Mouse (Mus musculus) neural tube, embryonic 11.5 days (tissue): ENCODE measurements around the gene Idnk. TPM values are rescaled to one million over a fixed set of nuclear protein-coding genes. Genes with fewer than 3 reads are reported as not detected.

ENCODE experiments used
- ATAC-seq: fragments of 200-750 bp; cut with Nextera tagmentation; 2 replicates; pipeline ENCODE4 v1.8.0; 2017; ENCODE audit warnings: moderate number of reproducible peaks, mild to moderate bottlenecking, moderate TSS enrichment, moderate library complexity; ENCODE audit not compliant: insufficient read depth, low FRiP score, low TSS enrichment
- DNase-seq: peaks from one replicate; pipeline ENCODE4 v3.0.0-alpha.2; 2015; ENCODE audit warnings: low spot score
- H3K27ac ChIP-seq: fragments of 300-500 bp; sonication (generic); 2 replicates; pipeline ENCODE4 v1.5.1; 2014; ENCODE audit warnings: low read depth, mild to moderate bottlenecking, low read length
- H3K27me3 ChIP-seq: fragments of 300-500 bp; sonication (generic); 2 replicates; pipeline ENCODE4 v1.6.1; 2014; ENCODE audit warnings: mild to moderate bottlenecking, low read length, mixed read lengths; ENCODE audit not compliant: control insufficient read depth, insufficient read depth
- H3K36me3 ChIP-seq: fragments of 300-500 bp; sonication (generic); 2 replicates; pipeline ENCODE4 v1.6.1; 2014; ENCODE audit warnings: mild to moderate bottlenecking, low read length, moderate library complexity, mixed read lengths; ENCODE audit not compliant: control insufficient read depth, insufficient read depth
- H3K4me1 ChIP-seq: fragments of 300-500 bp; sonication (generic); 2 replicates; pipeline ENCODE4 v1.6.1; 2014; ENCODE audit warnings: low read length, mixed read lengths; ENCODE audit not compliant: control insufficient read depth, insufficient read depth
- H3K4me2 ChIP-seq: fragments of 300-500 bp; sonication (generic); 2 replicates; pipeline ENCODE4 v1.6.1; 2014; ENCODE audit warnings: low read depth, mild to moderate bottlenecking, moderate library complexity
- H3K4me3 ChIP-seq: fragments of 300-500 bp; sonication (generic); 2 replicates; pipeline ENCODE4 v1.5.1; 2014; ENCODE audit warnings: low read depth, low read length
- H3K9ac ChIP-seq: fragments of 300-500 bp; sonication (generic); 2 replicates; pipeline ENCODE4 v1.6.1; 2014; ENCODE audit warnings: mild to moderate bottlenecking, low read length
- H3K9me3 ChIP-seq: fragments of 300-500 bp; sonication (generic); 2 replicates; pipeline ENCODE4 v1.6.1; 2016; ENCODE audit warnings: low read length; ENCODE audit not compliant: control insufficient read depth
- WGBS: fragments of 180-500 bp; shearing (Covaris S2); extraction: QIAGEN DNeasy Blood & Tissue Kit; methylation state at CpG from one replicate; pipeline ENCODE4 v1.1.7; 2014; 5-methylcytosine and 5-hydroxymethylcytosine counted together
- polyA plus RNA-seq: library from polyadenylated mRNA; unstranded; fragments of >200 nt; fragmentation: Nextera tagmentation; extraction: Ambion mirVana; gene quantifications from 2 replicates; pipeline ENCODE4 v1.2.1, GENCODE M21; 2014

Gene Idnk
- polyA plus RNA-seq, 1 experiment from 2014 or later: 54.4 TPM

DNA sequence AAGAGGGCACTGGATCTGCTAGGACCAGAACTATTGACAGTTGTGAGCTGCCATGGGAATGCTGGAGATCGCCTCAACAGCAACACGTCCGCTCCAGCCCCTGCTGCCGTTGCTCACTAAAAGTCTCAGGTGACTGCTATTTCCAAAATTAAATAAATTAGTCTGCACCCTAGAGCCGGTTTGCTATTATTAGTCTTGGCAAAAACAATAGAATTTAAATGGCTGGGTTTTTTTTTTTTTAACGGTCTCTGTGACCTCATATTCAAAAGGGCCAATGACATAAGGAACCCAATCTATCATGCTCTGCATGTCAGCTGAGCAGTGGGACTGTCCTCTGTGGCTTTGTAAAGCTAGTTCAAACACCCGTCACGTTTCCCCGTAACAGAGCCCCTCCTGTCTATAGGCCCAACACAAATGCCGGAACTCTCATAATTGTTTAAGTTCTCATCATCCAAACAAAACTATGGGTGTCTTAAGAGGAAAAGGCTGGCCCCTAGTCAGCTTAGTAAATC lies 34.6 kb upstream of the Idnk start:
- DNase-seq: no peak

GRCm38 (mm10) chr13:58123381-58123780 lies 34.1 kb upstream of the Idnk start:
- Histone ChIP-seq H3K9ac (no peak overlapping the region), H3K4me2 (no peak overlapping the region), H3K27ac (no peak overlapping the region), H3K36me3 (no peaks in the 10 kb centered on the region), H3K4me3 (no peak overlapping the region), H3K4me1 (peaks cover 5% of the 10 kb centered on the region), H3K27me3 (no peaks in the 10 kb centered on the region), H3K9me3 (no peaks in the 10 kb centered on the region)
- 63% methylated on average over 8 of the region's 8 CpGs for WGBS
- DNase-seq (no peak), ATAC-seq (no peak)

More for the DNA sequence above, 34.6 kb upstream of the Idnk start:
- no peaks in the 10 kb centered on the region for H3K36me3 ChIP-seq
- no peak overlapping the region for H3K4me2 ChIP-seq
- no peak overlapping the region for H3K4me3 ChIP-seq
- no peak for ATAC-seq
- peaks cover 5% of the 10 kb centered on the region for H3K4me1 ChIP-seq
- no peak overlapping the region for H3K27ac ChIP-seq
- H3K9ac ChIP-seq: no peak overlapping the region
- H3K9me3 ChIP-seq: no peaks in the 10 kb centered on the region
- no peaks in the 10 kb centered on the region for H3K27me3 ChIP-seq
- WGBS: 50% methylated on average over 10 of the region's 10 CpGs

DNA sequence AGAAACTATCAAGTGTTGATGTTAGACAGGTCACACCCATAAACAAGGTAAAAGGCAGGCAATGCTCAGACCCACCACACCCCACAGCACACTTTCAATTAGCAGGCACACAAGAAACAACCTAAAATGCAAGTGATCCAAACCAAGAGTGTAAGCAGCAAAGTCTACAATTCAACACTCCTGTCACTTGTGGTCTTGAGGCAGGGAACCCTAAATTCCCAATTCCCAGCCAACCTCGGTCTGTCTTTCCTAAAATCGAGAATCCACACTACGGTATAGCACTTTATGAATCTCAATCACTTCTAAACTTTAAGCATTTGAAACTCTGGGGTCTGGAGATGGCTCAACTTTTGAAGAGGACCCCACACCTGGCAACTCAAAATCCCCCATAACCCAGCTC lies 33.2 kb upstream of the Idnk start:
- Histone ChIP-seq H3K4me3 (no peak overlapping the region), H3K9me3 (no peaks in the 10 kb centered on the region), H3K4me2 (no peak overlapping the region), H3K4me1 (peaks cover 5% of the 10 kb centered on the region), H3K36me3 (no peaks in the 10 kb centered on the region), H3K9ac (no peak overlapping the region), H3K27ac (no peak overlapping the region), H3K27me3 (no peaks in the 10 kb centered on the region)
- WGBS: 87% methylated on average over 3 of the region's 3 CpGs
- DNase-seq: no peak
- ATAC-seq: no peak

GRCm38 (mm10) chr13:58124989-58125388 lies 32.5 kb upstream of the Idnk start:
- H3K4me3 ChIP-seq: no peak overlapping the region
- no peaks in the 10 kb centered on the region for H3K36me3 ChIP-seq
- 60% methylated on average over 2 of the region's 2 CpGs for WGBS
- no peak overlapping the region for H3K27ac ChIP-seq
- no peak for DNase-seq
- H3K4me2 ChIP-seq: no peak overlapping the region; the same call in 1 of the 2 replicates
- H3K27me3 ChIP-seq: no peaks in the 10 kb centered on the region
- peaks cover 7% of the 10 kb centered on the region for H3K4me1 ChIP-seq
- H3K9ac ChIP-seq: no peak overlapping the region
- ATAC-seq: no peak
- no peaks in the 10 kb centered on the region for H3K9me3 ChIP-seq

DNA sequence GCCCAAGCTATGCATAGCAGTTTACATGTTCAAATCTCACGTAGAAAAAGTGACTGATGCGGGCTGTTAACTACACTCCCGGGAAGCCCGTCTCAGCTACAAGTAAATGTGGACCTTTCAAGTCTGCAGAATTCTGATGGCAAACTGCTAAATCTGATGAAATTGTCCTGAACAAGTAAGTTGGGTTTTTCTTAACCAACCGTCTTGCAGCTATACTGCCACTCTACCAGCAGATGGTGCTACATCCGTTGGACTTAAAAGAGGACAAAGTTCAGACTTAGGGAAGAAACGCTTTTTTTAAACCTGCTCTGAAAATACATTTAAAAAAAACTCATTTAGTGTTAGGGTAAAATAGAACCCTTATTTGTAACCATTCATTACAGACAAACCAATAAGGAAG lies 31.3 kb upstream of the Idnk start:
- 33% methylated on average over 7 of the region's 7 CpGs for WGBS
- Histone ChIP-seq H3K4me2 (peak overlapping the region; percentile 55), H3K9ac (no peak overlapping the region), H3K27me3 (no peaks in the 10 kb centered on the region), H3K27ac (no peak overlapping the region), H3K36me3 (no peaks in the 10 kb centered on the region), H3K4me1 (peaks cover 10% of the 10 kb centered on the region), H3K9me3 (no peaks in the 10 kb centered on the region), H3K4me3 (peak overlapping the region; percentile 99)
- ATAC-seq (no peak), DNase-seq (peak; percentile 65)

GRCm38 (mm10) chr13:58126862-58127765 lies 30.3 kb upstream of the Idnk start:
- peak overlapping the region; percentile 100 for H3K27ac ChIP-seq
- under 1% methylated on average over 61 of the region's 92 CpGs for WGBS
- DNase-seq (peak; percentile 14), ATAC-seq (no peak)
- peak overlapping the region; percentile 100 for H3K9ac ChIP-seq
- peaks cover 10% of the 10 kb centered on the region for H3K4me1 ChIP-seq
- H3K9me3 ChIP-seq: no peaks in the 10 kb centered on the region
- peak overlapping the region; percentile 73 for H3K4me2 ChIP-seq
- H3K4me3 ChIP-seq: peak overlapping the region; percentile 99
- H3K27me3 ChIP-seq: no peaks in the 10 kb centered on the region
- no peaks in the 10 kb centered on the region for H3K36me3 ChIP-seq

DNA sequence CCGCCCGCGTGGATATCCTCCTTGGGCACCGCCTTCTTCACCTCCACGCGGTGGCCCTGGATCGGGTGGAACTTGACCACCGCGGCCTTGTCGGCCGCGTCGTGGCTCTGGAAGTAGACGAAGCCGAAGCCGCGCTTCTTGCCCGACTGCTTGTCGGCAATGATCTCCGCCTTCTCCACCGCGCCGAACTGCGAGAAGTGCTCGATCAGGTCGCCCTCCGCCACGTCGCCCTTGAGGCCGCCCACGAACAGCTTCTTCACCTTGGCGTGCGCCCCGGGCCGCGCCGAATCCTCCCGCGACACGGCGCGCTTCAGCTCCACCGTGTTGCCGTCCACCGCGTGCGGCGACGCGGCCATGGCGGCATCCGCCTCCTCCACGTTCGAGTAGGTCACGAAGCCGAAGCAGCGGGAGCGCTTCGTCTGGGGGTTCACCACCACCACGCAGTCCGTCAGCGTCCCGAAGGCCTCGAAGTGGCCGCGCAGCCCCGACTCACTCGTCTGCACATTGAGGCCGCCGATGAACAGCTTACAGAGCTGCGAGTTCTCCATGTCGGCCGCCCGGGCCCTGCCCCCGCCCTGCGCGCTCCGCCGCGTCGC lies 29.6 kb upstream of the Idnk start:
- H3K9ac ChIP-seq: peak overlapping the region; percentile 100
- under 1% methylated on average over 74 of the region's 81 CpGs for WGBS
- ATAC-seq: peak; percentile 37
- no peaks in the 10 kb centered on the region for H3K9me3 ChIP-seq
- peak; percentile 62 for DNase-seq
- peak overlapping the region; percentile 99 for H3K4me3 ChIP-seq
- H3K36me3 ChIP-seq: no peaks in the 10 kb centered on the region
- peak overlapping the region; percentile 73 for H3K4me2 ChIP-seq
- peak overlapping the region; percentile 100 for H3K27ac ChIP-seq
- peaks cover 10% of the 10 kb centered on the region for H3K4me1 ChIP-seq
- H3K27me3 ChIP-seq: no peaks in the 10 kb centered on the region

DNA sequence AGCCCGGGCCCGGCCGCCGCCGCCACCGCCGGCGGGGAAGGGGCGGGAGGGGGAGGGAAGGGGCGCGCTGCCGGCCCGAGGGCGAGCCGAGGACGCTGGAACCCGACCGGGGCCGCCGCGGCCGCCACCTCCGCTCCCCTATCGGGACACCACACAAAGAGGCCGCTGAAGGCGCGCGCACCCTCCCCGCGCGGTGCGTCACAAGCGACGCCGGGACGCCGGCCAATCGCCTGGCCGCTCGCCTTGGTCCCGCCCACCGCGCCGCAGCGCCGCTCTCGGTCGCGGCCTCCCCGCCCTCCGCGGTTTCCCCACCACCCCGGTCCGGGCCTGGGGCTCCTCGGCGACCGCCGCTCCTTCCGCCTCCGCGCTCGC lies 29.1 kb upstream of the Idnk start, which contains the start of gene Hnrnpa0:
TSS of gene Hnrnpa0 (minus strand) at position 161 of the 372 bp plus-strand sequence.
- Histone ChIP-seq H3K9me3 (no peaks in the 10 kb centered on the region), H3K36me3 (no peaks in the 10 kb centered on the region), H3K4me3 (peak within 1 kb of the TSS; percentile 99), H3K27ac (peak within 1 kb of the TSS; percentile 100), H3K27me3 (no peaks in the 10 kb centered on the region), H3K4me2 (peak within 1 kb of the TSS; percentile 73), H3K9ac (peak within 1 kb of the TSS; percentile 100), H3K4me1 (peaks cover 10% of the 10 kb centered on the region)
- ATAC-seq (peak; percentile 94), DNase-seq (peak; percentile 97)
- WGBS: 0% methylated on average over 19 of the region's 62 CpGs
